ENCODE assay signal across 9 mouse cellular contexts in the genomic region with DNA sequence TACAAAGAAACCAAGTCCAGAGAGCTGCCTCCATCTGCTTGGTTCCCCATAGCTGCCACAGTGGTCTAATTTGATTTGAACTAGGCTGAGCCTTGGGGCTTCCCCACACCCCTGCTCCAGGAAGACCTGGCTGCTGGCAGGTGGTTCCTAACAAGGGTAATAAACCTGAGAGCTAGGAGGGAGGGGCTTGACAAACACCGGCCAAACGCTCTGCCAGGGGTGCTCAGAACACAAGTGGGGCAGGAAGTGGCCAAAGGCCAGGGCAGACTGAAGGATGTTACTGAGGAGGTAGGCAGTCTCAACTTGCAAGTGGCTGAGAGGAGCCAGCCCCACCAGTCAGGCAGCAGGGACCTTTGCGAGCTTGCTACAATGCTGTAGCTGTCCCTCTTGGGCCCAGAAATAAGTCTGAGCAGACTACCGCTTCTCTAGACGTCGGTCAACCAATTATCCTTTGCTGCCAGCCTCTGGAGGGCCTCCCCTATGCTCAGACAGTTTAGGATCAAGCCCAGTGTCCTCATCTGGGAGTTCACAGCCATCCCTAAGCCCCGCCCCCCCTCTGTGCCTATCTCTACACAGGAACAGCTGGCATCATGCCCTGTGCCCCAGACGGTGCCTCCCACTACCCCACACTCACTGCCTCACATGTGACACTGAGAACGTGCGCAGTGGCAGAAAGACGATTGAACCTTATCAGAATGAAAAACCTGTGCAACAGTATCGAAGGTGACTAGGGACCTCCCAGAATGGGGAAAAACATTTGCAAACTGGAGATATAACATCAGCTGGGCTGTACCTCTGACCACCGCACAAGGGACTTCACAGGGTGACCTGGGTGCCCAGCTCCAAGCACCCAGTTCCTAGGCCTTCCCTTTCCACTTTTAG. TPM values are rescaled to one million over a fixed set of nuclear protein-coding genes. Genes with fewer than 3 reads are reported as not detected.
DNase-seq lines count a peak whose midpoint lies in the region; ATAC-seq lines count a peak whose summit lies in the region.
"Had no signal": no experiment of that assay in that cellular context is flagged by ENCODE, and none has a peak within 500 bp of the region (broad histone marks: within the 10 kb centered on the region; RNA-seq: fewer than 3 reads in every experiment).

No protein-coding gene starts in this region.

- ATAC-seq in cerebellum, adult (ENCODE audit: insufficient number of reproducible peaks, low FRiP score, low TSS enrichment): no peak
- ATAC-seq in CD4-positive, CD25-positive, alpha-beta regulatory T cell, adult 4 months: peak; percentile 82
- peak; percentile 88 for ATAC-seq in heart, embryonic 16.5 days (replicated peaks; ENCODE audit: extremely low read depth, insufficient read depth, low FRiP score)
- peak; percentile 61 for ATAC-seq in liver, embryonic 11.5 days (replicated peaks; ENCODE audit: low FRiP score)

- no peaks in the 10 kb centered on the region for H3K9me3 ChIP-seq in heart, embryonic 16.5 days (replicated peaks; ENCODE audit: control insufficient read depth, low read length)
- H3K9me3 ChIP-seq in liver, embryonic 11.5 days (ENCODE audit: control insufficient read depth, low read length): no peaks in the 10 kb centered on the region
- no peaks in the 10 kb centered on the region for H3K9me3 ChIP-seq in forebrain, embryonic 10.5 days
- H3K9me3 ChIP-seq: embryonic facial prominence, embryonic 15.5 days had no signal

- no peaks in the 10 kb centered on the region for H3K36me3 ChIP-seq in heart, embryonic 16.5 days (ENCODE audit: control insufficient read depth, insufficient read depth)
- no peaks in the 10 kb centered on the region for H3K36me3 ChIP-seq in liver, embryonic 11.5 days (ENCODE audit: control insufficient read depth, insufficient read depth, low read length)
- H3K36me3 ChIP-seq in forebrain, embryonic 10.5 days (replicated peaks): no peaks in the 10 kb centered on the region
- H3K36me3 ChIP-seq: embryonic facial prominence, embryonic 15.5 days had no signal

- intact Hi-C loops in gastrocnemius, postnatal 36 days (cut with DNase I): no loop called here

- peak; percentile 35 to 64 for DNase-seq in cerebellum, postnatal 14 days
- DNase-seq in liver, embryonic 11.5 days (ENCODE audit: low spot score): no peak
- peak; percentile 86 for DNase-seq in retina, postnatal 1 day
- DNase-seq in forebrain, embryonic 10.5 days (ENCODE audit: extremely low spot score, low spot score): no peak
- no peak for DNase-seq in gastrocnemius, postnatal 36 days

- WGBS in heart, embryonic 16.5 days: 33% methylated on average over 13 of the region's 13 CpGs
- 48% methylated on average over 13 of the region's 13 CpGs for WGBS in liver, embryonic 11.5 days
- 84% methylated on average over 13 of the region's 13 CpGs for WGBS in forebrain, embryonic 10.5 days

- no peaks in the 10 kb centered on the region for H3K27me3 ChIP-seq in heart, embryonic 16.5 days (ENCODE audit: control insufficient read depth, insufficient read depth, low read length)
- no peaks in the 10 kb centered on the region for H3K27me3 ChIP-seq in liver, embryonic 11.5 days (replicated peaks; ENCODE audit: control insufficient read depth, insufficient read depth, low read length)
- H3K27me3 ChIP-seq in forebrain, embryonic 10.5 days (ENCODE audit: poor library complexity, severe bottlenecking): no peaks in the 10 kb centered on the region
- H3K27me3 ChIP-seq: embryonic facial prominence, embryonic 15.5 days had no signal

- no peak overlapping the region for H3K4me3 ChIP-seq in heart, embryonic 16.5 days (ENCODE audit: low read length)
- no peak overlapping the region for H3K4me3 ChIP-seq in liver, embryonic 11.5 days (ENCODE audit: low read depth, low read length)
- no peak overlapping the region for H3K4me3 ChIP-seq in forebrain, embryonic 10.5 days
- H3K4me3 ChIP-seq: embryonic facial prominence, embryonic 15.5 days had no signal

- H3K4me1 ChIP-seq in heart, embryonic 16.5 days (ENCODE audit: control insufficient read depth, insufficient read depth, low read length): peaks cover 26% of the 10 kb centered on the region
- peaks cover 3% of the 10 kb centered on the region; the same call in 1 of the 2 replicates for H3K4me1 ChIP-seq in liver, embryonic 11.5 days (replicated peaks; ENCODE audit: control insufficient read depth, insufficient read depth, low read length)
- peaks cover 49% of the 10 kb centered on the region for H3K4me1 ChIP-seq in forebrain, embryonic 10.5 days

- H3K27ac ChIP-seq in heart, embryonic 16.5 days (ENCODE audit: low read length): peak overlapping the region; percentile 5
- no peak overlapping the region for H3K27ac ChIP-seq in liver, embryonic 11.5 days (ENCODE audit: low read depth, low read length)
- H3K27ac ChIP-seq in forebrain, embryonic 10.5 days: no peak overlapping the region
- H3K27ac ChIP-seq: embryonic facial prominence, embryonic 15.5 days had no signal

- peak overlapping the region; percentile 17; the same call in 1 of the 2 replicates for H3K4me2 ChIP-seq in heart, embryonic 16.5 days (ENCODE audit: low read depth, low read length)
- no peak overlapping the region for H3K4me2 ChIP-seq in liver, embryonic 11.5 days
- H3K4me2 ChIP-seq: embryonic facial prominence, embryonic 15.5 days had no signal

- H3K9ac ChIP-seq in heart, embryonic 16.5 days (ENCODE audit: low read length): no peak overlapping the region
- H3K9ac ChIP-seq in liver, embryonic 11.5 days (ENCODE audit: low read depth, low read length): no peak overlapping the region
- H3K9ac ChIP-seq: embryonic facial prominence, embryonic 15.5 days had no signal

RNA-seq across cellular contexts. Expression of a gene that starts 11.6 kb away (rescaled TPM):
- polyA plus RNA-seq in CD4-positive, CD25-positive, alpha-beta regulatory T cell, adult 4 months (2017; shearing (Covaris generic)): 1 to 10 TPM; 6.3 to 7.9 TPM
- polyA plus RNA-seq in heart, embryonic 16.5 days (2015; fragmentation: Nextera tagmentation; extraction: Ambion mirVana): 6.6 TPM in 2 replicates
- 1.4 and 1.5 TPM in 2 replicates for polyA plus RNA-seq in liver, embryonic 11.5 days (2014; fragmentation: Nextera tagmentation; extraction: Ambion mirVana)
- 2.1 and 2.9 TPM in 2 replicates for polyA plus RNA-seq in forebrain, embryonic 10.5 days (2016; fragmentation: Nextera tagmentation; extraction: Ambion mirVana)
- total RNA-seq in gastrocnemius, postnatal 36 days (2021): 10 to 100 TPM in 1 of 2 experiments, 1 to 10 TPM in 1; 9.4 to 11.0 TPM

Comparison
In these comparisons a context has a peak if more than half of its experiments do, and no peak if none do; other contexts are left out.
1. DNase-seq: peak in cerebellum, postnatal 14 days (2 of 2) and retina, postnatal 1 day (single experiment); none in liver, embryonic 11.5 days (single experiment), forebrain, embryonic 10.5 days (single experiment) and gastrocnemius, postnatal 36 days (0 of 2).